Mouse (Mus musculus) midbrain, embryonic 11.5 days (tissue): Measurements from ENCODE around the gene Enpp3. TPM values are rescaled to one million over a fixed set of nuclear protein-coding genes. Genes with fewer than 3 reads are reported as not detected.

Experiments
- ATAC-seq: fragments of 200-750 bp; cut with Nextera tagmentation; 2 replicates; pipeline ENCODE4 v1.8.0; 2017; ENCODE audit warnings: moderate TSS enrichment, moderate library complexity; ENCODE audit not compliant: low FRiP score
- DNase-seq: peaks from one replicate; pipeline ENCODE4 v3.0.0; 2015; ENCODE audit warnings: low spot score; ENCODE audit errors: missing footprints
- H3K27ac ChIP-seq: fragments of 300-500 bp; sonication (generic); 2 replicates; pipeline ENCODE4 v1.5.1; 2014; ENCODE audit warnings: low read depth, low read length
- H3K27me3 ChIP-seq: fragments of 300-500 bp; sonication (generic); 2 replicates; pipeline ENCODE4 v1.6.1; 2014; ENCODE audit warnings: mild to moderate bottlenecking, low read length, moderate library complexity, mixed read lengths; ENCODE audit not compliant: control insufficient read depth, insufficient read depth
- H3K36me3 ChIP-seq: fragments of 300-500 bp; sonication (generic); 2 replicates; pipeline ENCODE4 v1.6.1; 2014; ENCODE audit warnings: mild to moderate bottlenecking, low read length, moderate library complexity, mixed read lengths; ENCODE audit not compliant: control insufficient read depth, insufficient read depth
- H3K4me1 ChIP-seq: fragments of 300-500 bp; sonication (generic); 2 replicates; pipeline ENCODE4 v1.6.1; 2014; ENCODE audit warnings: low read length; ENCODE audit not compliant: control insufficient read depth, insufficient read depth
- H3K4me2 ChIP-seq: fragments of 300-500 bp; sonication (generic); 2 replicates; pipeline ENCODE4 v1.6.1; 2014; ENCODE audit warnings: mild to moderate bottlenecking, moderate library complexity
- H3K4me3 ChIP-seq: fragments of 300-500 bp; sonication (generic); 2 replicates; pipeline ENCODE4 v1.5.1; 2014; ENCODE audit warnings: low read depth, low read length
- H3K9ac ChIP-seq: fragments of 300-500 bp; sonication (generic); 2 replicates; pipeline ENCODE4 v1.6.1; 2014; ENCODE audit warnings: low read length
- H3K9me3 ChIP-seq: fragments of 300-500 bp; sonication (generic); 2 replicates; pipeline ENCODE4 v1.6.1; 2016; ENCODE audit warnings: low read length; ENCODE audit not compliant: control insufficient read depth
- WGBS: fragments of 180-500 bp; shearing (Covaris S2); extraction: QIAGEN DNeasy Blood & Tissue Kit; methylation state at CpG from one replicate; pipeline ENCODE4 v1.1.7; 2014; 5-methylcytosine and 5-hydroxymethylcytosine counted together
- polyA plus RNA-seq: library from polyadenylated mRNA; unstranded; fragments of >200 nt; fragmentation: Nextera tagmentation; extraction: Ambion mirVana; gene quantifications from 2 replicates; pipeline ENCODE4 v1.2.1, GENCODE M21; 2014

Gene Enpp3
- polyA plus RNA-seq, 1 experiment from 2014 or later, result 8.9 TPM

- no peak overlapping the region for H3K9ac ChIP-seq
- H3K4me3 ChIP-seq, result no peak overlapping the region
- H3K4me2 ChIP-seq, result peak overlapping the region; percentile 19; the same call in 1 of the 2 replicates
- peaks cover 21% of the 10 kb centered on the region for H3K4me1 ChIP-seq
- DNase-seq, result peak; percentile 89
- H3K9me3 ChIP-seq, result no peaks in the 10 kb centered on the region
- no peak overlapping the region; the same call in 1 of the 2 replicates for H3K27ac ChIP-seq
- no peaks in the 10 kb centered on the region for H3K36me3 ChIP-seq
- H3K27me3 ChIP-seq, result no peaks in the 10 kb centered on the region
- peak; percentile 26 for ATAC-seq
- 63% methylated on average over 4 of the region's 4 CpGs for WGBS
Observed at GRCm38 (mm10) chr10:24836366-24837038, 6.1 kb downstream of the Enpp3 start.

GRCm38 (mm10) chr10:24835702-24836342 is 6.8 kb downstream of the Enpp3 start:
- DNase-seq (peak; percentile 94), ATAC-seq (peak; percentile 89)
- H3K4me1 ChIP-seq, result peaks cover 21% of the 10 kb centered on the region
- no peaks in the 10 kb centered on the region for H3K27me3 ChIP-seq
- WGBS, result 15% methylated on average over 12 of the region's 12 CpGs
- no peaks in the 10 kb centered on the region for H3K9me3 ChIP-seq
- peak overlapping the region; percentile 46 for H3K4me2 ChIP-seq
- H3K9ac ChIP-seq, result peak overlapping the region; percentile 56
- H3K27ac ChIP-seq, result peak overlapping the region; percentile 59
- peak overlapping the region; percentile 11; the same call in 1 of the 2 replicates for H3K4me3 ChIP-seq
- H3K36me3 ChIP-seq, result no peaks in the 10 kb centered on the region

GRCm38 (mm10) chr10:24834634-24835371 is 7.8 kb downstream of the Enpp3 start:
- H3K36me3 ChIP-seq, result no peaks in the 10 kb centered on the region
- ATAC-seq, result peak; percentile 62
- H3K9ac ChIP-seq, result peak overlapping the region; percentile 30; the same call in 1 of the 2 replicates
- no peaks in the 10 kb centered on the region for H3K27me3 ChIP-seq
- H3K9me3 ChIP-seq, result no peaks in the 10 kb centered on the region
- H3K4me2 ChIP-seq, result peak overlapping the region; percentile 46
- DNase-seq, result peak; percentile 86
- WGBS, result 7% methylated on average over 4 of the region's 4 CpGs
- peak overlapping the region; percentile 25; the same call in 1 of the 2 replicates for H3K27ac ChIP-seq
- H3K4me1 ChIP-seq, result peaks cover 21% of the 10 kb centered on the region
- peak overlapping the region; percentile 11; the same call in 1 of the 2 replicates for H3K4me3 ChIP-seq

GRCm38 (mm10) chr10:24832306-24832705 is 10.3 kb downstream of the Enpp3 start:
- no peak for ATAC-seq
- H3K4me3 ChIP-seq, result no peak overlapping the region
- no peak overlapping the region for H3K9ac ChIP-seq
- no peaks in the 10 kb centered on the region for H3K9me3 ChIP-seq
- H3K27ac ChIP-seq, result no peak overlapping the region
- DNase-seq, result no peak
- H3K4me1 ChIP-seq, result peaks cover 21% of the 10 kb centered on the region
- H3K36me3 ChIP-seq, result no peaks in the 10 kb centered on the region
- no peak overlapping the region for H3K4me2 ChIP-seq
- WGBS, result 94% methylated on average over 9 of the region's 9 CpGs
- H3K27me3 ChIP-seq, result no peaks in the 10 kb centered on the region

GRCm38 (mm10) chr10:24831377-24832095 is 11.1 kb downstream of the Enpp3 start:
- no peak overlapping the region for H3K4me2 ChIP-seq
- peaks cover 20% of the 10 kb centered on the region for H3K4me1 ChIP-seq
- H3K27ac ChIP-seq, result no peak overlapping the region
- ATAC-seq, result no peak
- 74% methylated on average over 14 of the region's 15 CpGs for whole genome bisulfite sequencing
- H3K9me3 ChIP-seq, result no peaks in the 10 kb centered on the region
- H3K27me3 ChIP-seq, result no peaks in the 10 kb centered on the region
- H3K9ac ChIP-seq, result no peak overlapping the region
- H3K36me3 ChIP-seq, result no peaks in the 10 kb centered on the region
- no peak for DNase-seq
- no peak overlapping the region for H3K4me3 ChIP-seq

GRCm38 (mm10) chr10:24830448-24830847 is 12.2 kb downstream of the Enpp3 start:
- Histone ChIP-seq H3K4me1 (peaks cover 15% of the 10 kb centered on the region), H3K4me3 (no peak overlapping the region), H3K9ac (no peak overlapping the region), H3K9me3 (no peaks in the 10 kb centered on the region), H3K4me2 (no peak overlapping the region), H3K36me3 (no peaks in the 10 kb centered on the region), H3K27ac (no peak overlapping the region), H3K27me3 (no peaks in the 10 kb centered on the region)
- 91% methylated on average over 5 of the region's 5 CpGs for WGBS
- ATAC-seq, result no peak
- DNase-seq, result no peak

GRCm38 (mm10) chr10:24828136-24828535 is 14.5 kb downstream of the Enpp3 start:
- H3K4me2 ChIP-seq, result no peak overlapping the region
- whole genome bisulfite sequencing, result 90% methylated on average over 4 of the region's 4 CpGs
- H3K4me1 ChIP-seq, result peaks cover 5% of the 10 kb centered on the region; the same call in 1 of the 2 replicates
- H3K9ac ChIP-seq, result no peak overlapping the region
- ATAC-seq, result no peak
- no peaks in the 10 kb centered on the region for H3K36me3 ChIP-seq
- no peak overlapping the region for H3K27ac ChIP-seq
- H3K27me3 ChIP-seq, result no peaks in the 10 kb centered on the region
- no peak overlapping the region for H3K4me3 ChIP-seq
- H3K9me3 ChIP-seq, result no peaks in the 10 kb centered on the region
- no peak for DNase-seq

- Histone ChIP-seq H3K9ac (peak overlapping the region; percentile 30; the same call in 1 of the 2 replicates), H3K4me2 (peak overlapping the region; percentile 19; the same call in 1 of the 2 replicates), H3K4me3 (no peak overlapping the region; the same call in 1 of the 2 replicates), H3K9me3 (no peaks in the 10 kb centered on the region), H3K36me3 (no peaks in the 10 kb centered on the region), H3K4me1 (peaks cover 5% of the 10 kb centered on the region; the same call in 1 of the 2 replicates), H3K27me3 (no peaks in the 10 kb centered on the region), H3K27ac (no peak overlapping the region)
- peak; percentile 64; the same call in 1 of the 2 replicates for ATAC-seq
- WGBS, result 14% methylated on average over 6 of the region's 6 CpGs
- peak; percentile 86 for DNase-seq
Observed at GRCm38 (mm10) chr10:24826130-24826529, 16.5 kb downstream of the Enpp3 start.
